ENCODE assay signal across 31 mouse cellular contexts in the genomic region with DNA sequence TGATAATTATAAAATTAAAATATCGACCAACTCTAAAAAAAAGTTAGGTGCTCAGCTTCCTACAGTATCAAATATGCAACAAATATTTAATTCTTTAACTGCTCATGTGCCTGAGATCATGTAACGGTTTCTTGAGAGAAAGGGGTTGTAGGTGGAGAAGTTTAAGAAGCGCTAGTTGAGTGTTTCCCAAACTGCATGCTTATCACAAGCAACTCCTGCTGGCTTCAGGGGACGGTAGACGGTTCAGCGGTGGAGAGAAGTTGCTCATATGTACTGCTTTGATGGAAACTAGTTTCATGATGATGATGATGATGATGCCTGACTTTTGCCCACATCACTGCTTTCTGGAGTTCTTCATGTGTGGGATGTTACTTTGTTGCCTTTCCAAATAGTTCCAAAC.
"Had no signal": no experiment of that assay in that cellular context is flagged by ENCODE, and none has a peak within 500 bp of the region (broad histone marks: within the 10 kb centered on the region; RNA-seq: fewer than 3 reads in every experiment).

No protein-coding gene starts in this region.

- H3K4me2 ChIP-seq: limb, embryonic 12.5 days; limb, embryonic 13.5 days; limb, embryonic 15.5 days; liver, embryonic 11.5 days; liver, embryonic 12.5 days; liver, embryonic 13.5 days; liver, embryonic 15.5 days; lung, embryonic 14.5 days; lung, embryonic 15.5 days; midbrain, embryonic 11.5 days; midbrain, embryonic 12.5 days; midbrain, embryonic 13.5 days; midbrain, embryonic 15.5 days had no signal

- H3K36me3 ChIP-seq: limb, embryonic 10.5 days; limb, embryonic 12.5 days; limb, embryonic 13.5 days; limb, embryonic 15.5 days; liver, embryonic 12.5 days; liver, embryonic 13.5 days; liver, embryonic 15.5 days; lung, embryonic 15.5 days; midbrain, embryonic 10.5 days; midbrain, embryonic 12.5 days; midbrain, embryonic 13.5 days; midbrain, embryonic 15.5 days had no signal

- H3K4me3 ChIP-seq: limb, embryonic 10.5 days; limb, embryonic 12.5 days; limb, embryonic 13.5 days; limb, embryonic 15.5 days; liver, embryonic 12.5 days; liver, embryonic 13.5 days; liver, embryonic 15.5 days; lung, embryonic 15.5 days; megakaryocyte, embryonic 14.5 days; midbrain, embryonic 10.5 days; midbrain, embryonic 12.5 days; midbrain, embryonic 13.5 days; midbrain, embryonic 15.5 days; myocyte had no signal

- H3K27ac ChIP-seq: limb, embryonic 10.5 days; limb, embryonic 12.5 days; limb, embryonic 13.5 days; limb, embryonic 15.5 days; liver, embryonic 12.5 days; liver, embryonic 13.5 days; liver, embryonic 14.5 days; liver, embryonic 15.5 days; lung, embryonic 15.5 days; macrophage; midbrain, embryonic 10.5 days; midbrain, embryonic 12.5 days; midbrain, embryonic 13.5 days; midbrain, embryonic 15.5 days had no signal

- H3K9me3 ChIP-seq: limb, embryonic 10.5 days; limb, embryonic 12.5 days; limb, embryonic 13.5 days; limb, embryonic 15.5 days; liver, embryonic 12.5 days; liver, embryonic 13.5 days; liver, embryonic 15.5 days; lung, embryonic 15.5 days; midbrain, embryonic 10.5 days; midbrain, embryonic 12.5 days; midbrain, embryonic 13.5 days; midbrain, embryonic 15.5 days had no signal

- H3K9ac ChIP-seq: limb, embryonic 12.5 days; limb, embryonic 13.5 days; limb, embryonic 15.5 days; liver, embryonic 12.5 days; liver, embryonic 13.5 days; liver, embryonic 14.5 days; liver, embryonic 15.5 days; liver, postnatal 0 days; lung, embryonic 14.5 days; lung, embryonic 15.5 days; midbrain, embryonic 12.5 days; midbrain, embryonic 13.5 days; midbrain, embryonic 15.5 days had no signal

- DNase-seq: left cerebral cortex, postnatal 4 days; liver; liver, embryonic 13.5 days; liver, postnatal 0 days; lung, adult 18-20 months; lung, adult 2 months; lung, embryonic 14.5 days; lung, postnatal 10 days; lung, postnatal 14 days; lung, postnatal 36 days; lung, postnatal 4 days; midbrain, embryonic 14.5 days had no signal

- H3K4me1 ChIP-seq: lung, embryonic 15.5 days; megakaryocyte, embryonic 14.5 days had no signal

- ATAC-seq: liver, embryonic 12.5 days; liver, postnatal 0 days; lung, postnatal 0 days; midbrain, embryonic 13.5 days; midbrain, embryonic 15.5 days; midbrain, embryonic 16.5 days had no signal

- H3K27me3 ChIP-seq: limb, embryonic 12.5 days; limb, embryonic 13.5 days; limb, embryonic 15.5 days; liver, embryonic 12.5 days; liver, embryonic 13.5 days; liver, embryonic 15.5 days; lung, embryonic 15.5 days; megakaryocyte, embryonic 14.5 days; midbrain, embryonic 15.5 days had no signal
